In the genomic region with DNA sequence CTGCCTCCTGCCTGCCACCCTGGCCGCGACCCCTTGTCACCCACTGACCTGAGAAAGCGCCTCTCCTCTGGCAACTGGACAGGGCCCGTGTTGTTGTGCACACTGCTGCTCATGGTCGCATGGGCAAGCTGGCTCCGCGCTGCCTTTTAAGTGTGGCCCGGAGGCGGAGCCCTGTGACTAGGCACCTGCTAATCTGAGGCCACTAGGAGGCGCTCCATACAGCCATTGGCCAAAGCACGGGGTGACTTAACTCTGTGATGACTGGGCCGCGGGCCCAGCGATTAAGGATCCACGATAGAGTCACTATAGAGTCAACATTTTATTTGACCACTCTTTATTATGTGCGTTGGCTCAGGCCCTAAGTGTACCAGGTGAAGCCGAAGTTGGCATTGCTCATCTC, we compare ENCODE assay signal across 10 mouse cellular contexts. TPM values are rescaled to one million over a fixed set of nuclear protein-coding genes. Genes with fewer than 3 reads are reported as not detected.
DNase-seq lines count a peak whose midpoint lies in the region; ATAC-seq and TF ChIP-seq lines count a peak whose summit lies in the region.
"Had no signal": no experiment of that assay in that cellular context is flagged by ENCODE, and none has a peak within 500 bp of the region (broad histone marks: within the 10 kb centered on the region; RNA-seq: fewer than 3 reads in every experiment).

No protein-coding gene starts in this region.

- intact Hi-C loops in gastrocnemius, adult 2 months (cut with DNase I) = no loop called here
- intact Hi-C loops in gastrocnemius, postnatal 36 days (cut with DNase I) = no loop called here

- H3K36me3 ChIP-seq in thymus, adult 2 months (ENCODE audit: control insufficient read depth, insufficient read depth, low read length) = 0 out of 2 replicates have a peak, but pooled peaks cover 3% of the 10 kb centered on the region
- peaks cover 36% of the 10 kb centered on the region; the same call in 1 of the 2 replicates for H3K36me3 ChIP-seq in intestine, postnatal 0 days (ENCODE audit: control insufficient read depth, insufficient read depth)
- H3K36me3 ChIP-seq in liver, postnatal 0 days (replicated peaks; ENCODE audit: insufficient read depth, low read length) = peaks cover 16% of the 10 kb centered on the region

- H3K9me3 ChIP-seq in intestine, postnatal 0 days (ENCODE audit: control insufficient read depth) = no peaks in the 10 kb centered on the region
- no peaks in the 10 kb centered on the region for H3K9me3 ChIP-seq in liver, postnatal 0 days (ENCODE audit: low read length)
- H3K9me3 ChIP-seq: stomach, embryonic 15.5 days had no signal

- peak; percentile 70 for DNase-seq in gastrocnemius, adult 2 months
- DNase-seq in gastrocnemius, postnatal 36 days = no peak
- DNase-seq in thymus, adult 2 months = no peak
- DNase-seq in thymus, adult 18-20 months = no peak
- peak; percentile 71 for DNase-seq in liver, postnatal 0 days
- DNase-seq in right cerebral cortex, postnatal 14 days = peak; percentile 74

- no peak for TF ChIP-seq POLR2A in thymus, adult 2 months (IDR thresholded peaks at IDR 0.05; ENCODE audit: control insufficient read depth, extremely low read depth, insufficient read depth, low read length, poor library complexity)
- no peak for TF ChIP-seq POLR2A in cortical plate, adult 2 months (IDR thresholded peaks at IDR 0.05; ENCODE audit: extremely low read depth, insufficient read depth, low read length)

- 90% methylated on average over 17 of the region's 17 CpGs for WGBS in thymus, adult 2 months
- 50% methylated on average over 17 of the region's 17 CpGs for WGBS in intestine, postnatal 0 days
- 63% methylated on average over 17 of the region's 17 CpGs for WGBS in liver, postnatal 0 days (ENCODE audit: insufficient replicate concordance)

- ATAC-seq in intestine, postnatal 0 days = peak; percentile 29; the same call in 1 of the 2 replicates
- peak; percentile 35 for ATAC-seq in liver, postnatal 0 days

- H3K4me1 ChIP-seq in thymus, adult 2 months (replicated peaks; ENCODE audit: control insufficient read depth, insufficient read depth, low read length) = no peaks in the 10 kb centered on the region
- H3K4me1 ChIP-seq in cortical plate, adult 2 months (ENCODE audit: control insufficient read depth, insufficient read depth, low read length) = peaks cover 4% of the 10 kb centered on the region
- peaks cover 2% of the 10 kb centered on the region; the same call in 1 of the 2 replicates for H3K4me1 ChIP-seq in intestine, postnatal 0 days (replicated peaks; ENCODE audit: control insufficient read depth, insufficient read depth, low read length)
- H3K4me1 ChIP-seq in liver, postnatal 0 days (ENCODE audit: insufficient read depth) = peaks cover 19% of the 10 kb centered on the region

- peak; percentile 65 for TF ChIP-seq CTCF in gastrocnemius, adult 2 months (IDR thresholded peaks at IDR 0.05)
- TF ChIP-seq CTCF in thymus, adult 2 months (IDR thresholded peaks at IDR 0.05; ENCODE audit: borderline replicate concordance, control insufficient read depth, extremely low read depth, insufficient read depth, low read length, poor library complexity) = peak; percentile 52; the same call in 1 of the 2 replicates
- TF ChIP-seq CTCF in cortical plate, adult 2 months (IDR thresholded peaks at IDR 0.05; ENCODE audit: extremely low read depth, insufficient read depth, low read length) = peak; percentile 37
- peak; percentile 77 for TF ChIP-seq CTCF in intestine, postnatal 0 days (IDR thresholded peaks at IDR 0.05; ENCODE audit: low read depth)
- TF ChIP-seq CTCF in liver, postnatal 0 days (IDR thresholded peaks at IDR 0.05; ENCODE audit: low read depth) = peak; percentile 67

- H3K27me3 ChIP-seq in thymus, adult 2 months (ENCODE audit: control insufficient read depth, insufficient read depth, low read length) = no peaks in the 10 kb centered on the region; the same call in 1 of the 2 replicates
- H3K27me3 ChIP-seq in intestine, postnatal 0 days (replicated peaks; ENCODE audit: control insufficient read depth, insufficient read depth, low read length) = peaks cover 18% of the 10 kb centered on the region
- peaks cover 19% of the 10 kb centered on the region for H3K27me3 ChIP-seq in liver, postnatal 0 days (ENCODE audit: insufficient read depth, low read length)

- no peak overlapping the region for H3K4me3 ChIP-seq in gastrocnemius, adult 2 months
- no peak overlapping the region for H3K4me3 ChIP-seq in thymus, adult 2 months (ENCODE audit: control insufficient read depth, insufficient read depth, low read length)
- H3K4me3 ChIP-seq in cortical plate, adult 2 months (ENCODE audit: insufficient read depth, low read length) = no peak overlapping the region
- H3K4me3 ChIP-seq in intestine, postnatal 0 days (ENCODE audit: low read depth, low read length) = no peak overlapping the region
- no peak overlapping the region for H3K4me3 ChIP-seq in liver, postnatal 0 days (ENCODE audit: low read depth, low read length)
- H3K4me3 ChIP-seq: stomach, embryonic 15.5 days had no signal

- H3K4me2 ChIP-seq in intestine, postnatal 0 days (replicated peaks; ENCODE audit: low read depth) = no peak overlapping the region
- H3K4me2 ChIP-seq in liver, postnatal 0 days (ENCODE audit: low read depth, low read length) = no peak overlapping the region
- H3K4me2 ChIP-seq: stomach, embryonic 15.5 days had no signal

- no peak overlapping the region for H3K27ac ChIP-seq in gastrocnemius, adult 2 months
- H3K27ac ChIP-seq in thymus, adult 2 months (ENCODE audit: control insufficient read depth, insufficient read depth, low read length) = no peak overlapping the region
- no peak overlapping the region for H3K27ac ChIP-seq in cortical plate, adult 2 months (ENCODE audit: insufficient read depth, low read length)
- no peak overlapping the region for H3K27ac ChIP-seq in intestine, postnatal 0 days (ENCODE audit: low read depth, low read length)
- H3K27ac ChIP-seq in liver, postnatal 0 days (ENCODE audit: low read depth) = no peak overlapping the region
- H3K27ac ChIP-seq: macrophage; stomach, embryonic 15.5 days had no signal

- no peak for TF ChIP-seq EP300 in liver, postnatal 0 days (IDR thresholded peaks at IDR 0.05; ENCODE audit: low read depth)

- H3K9ac ChIP-seq in intestine, postnatal 0 days (ENCODE audit: low read depth, low read length) = no peak overlapping the region
- no peak overlapping the region for H3K9ac ChIP-seq in liver, postnatal 0 days (replicated peaks)
- H3K9ac ChIP-seq: stomach, embryonic 15.5 days had no signal

RNA-seq across cellular contexts. Expression of gene Cilp2, which starts 6.4 kb away (rescaled TPM):
- total RNA-seq in gastrocnemius, adult 2 months (2021) = 10 to 100 TPM in 1 of 2 experiments, 1 to 10 TPM in 1; 3.5 to 18.9 TPM
- 10 to 100 TPM in 1 of 2 experiments, 1 to 10 TPM in 1; 9.3 to 11.0 TPM for total RNA-seq in gastrocnemius, postnatal 36 days (2021)
- polyA plus RNA-seq in thymus, adult 2 months (2012; rRNA removed) = 0.75 and 2.2 TPM in 2 replicates
- polyA plus RNA-seq in cortical plate, adult 2 months (2012; rRNA removed) = 0.89 and 1.4 TPM in 2 replicates
- polyA plus RNA-seq in intestine, postnatal 0 days (2015; fragmentation: Nextera tagmentation; extraction: Ambion mirVana) = 0.22 and 0.25 TPM in 2 replicates
- 0.02 TPM in 1 of 2 replicates, not detected in the other for polyA plus RNA-seq in liver, postnatal 0 days (2015; fragmentation: Nextera tagmentation; extraction: Ambion mirVana)
- polyA plus RNA-seq: macrophage had no signal

RNA-seq across cellular contexts. Expression of gene Tssk6, which starts 8.1 kb away (rescaled TPM):
- not detected for total RNA-seq in gastrocnemius, adult 2 months (2021)
- not detected for total RNA-seq in gastrocnemius, postnatal 36 days (2021)
- polyA plus RNA-seq in thymus, adult 2 months (2012; rRNA removed) = 1.3 and 1.8 TPM in 2 replicates
- 0.29 and 0.40 TPM in 2 replicates for polyA plus RNA-seq in cortical plate, adult 2 months (2012; rRNA removed)
- 1.2 and 2.3 TPM in 2 replicates for polyA plus RNA-seq in intestine, postnatal 0 days (2015; fragmentation: Nextera tagmentation; extraction: Ambion mirVana)
- 1.3 and 1.7 TPM in 2 replicates for polyA plus RNA-seq in liver, postnatal 0 days (2015; fragmentation: Nextera tagmentation; extraction: Ambion mirVana)

RNA-seq across cellular contexts. Expression of gene Ndufa13, which starts 8.5 kb away (rescaled TPM):
- total RNA-seq in gastrocnemius, adult 2 months (2021) = 100 to 1,000 TPM; 312 to 399 TPM
- 100 to 1,000 TPM; 332 to 340 TPM for total RNA-seq in gastrocnemius, postnatal 36 days (2021)
- polyA plus RNA-seq in thymus, adult 2 months (2012; rRNA removed) = 120 and 150 TPM in 2 replicates
- 182 and 184 TPM in 2 replicates for polyA plus RNA-seq in cortical plate, adult 2 months (2012; rRNA removed)
- polyA plus RNA-seq in intestine, postnatal 0 days (2015; fragmentation: Nextera tagmentation; extraction: Ambion mirVana) = 310 and 317 TPM in 2 replicates
- polyA plus RNA-seq in liver, postnatal 0 days (2015; fragmentation: Nextera tagmentation; extraction: Ambion mirVana) = 152 TPM in 2 replicates

RNA-seq across cellular contexts. Expression of gene Yjefn3, which starts 8.6 kb away (rescaled TPM):
- 10 to 100 TPM in 1 of 2 experiments, 1 to 10 TPM in 1; 9.5 to 14.5 TPM for total RNA-seq in gastrocnemius, adult 2 months (2021)
- 1 to 10 TPM; 5.7 to 9.0 TPM for total RNA-seq in gastrocnemius, postnatal 36 days (2021)
- polyA plus RNA-seq in thymus, adult 2 months (2012; rRNA removed) = 8.0 and 11.7 TPM in 2 replicates
- polyA plus RNA-seq in cortical plate, adult 2 months (2012; rRNA removed) = 34.2 and 35.7 TPM in 2 replicates
- polyA plus RNA-seq in intestine, postnatal 0 days (2015; fragmentation: Nextera tagmentation; extraction: Ambion mirVana) = 2.1 and 2.2 TPM in 2 replicates
- 0.72 and 0.89 TPM in 2 replicates for polyA plus RNA-seq in liver, postnatal 0 days (2015; fragmentation: Nextera tagmentation; extraction: Ambion mirVana)
- polyA plus RNA-seq: macrophage had no signal

Comparison
In these comparisons a context has a peak if more than half of its experiments do, and no peak if none do; other contexts are left out.
1. DNase-seq: peak in gastrocnemius, adult 2 months (single experiment), liver, postnatal 0 days (single experiment) and right cerebral cortex, postnatal 14 days (single experiment); none in gastrocnemius, postnatal 36 days (0 of 2), thymus, adult 2 months (single experiment) and thymus, adult 18-20 months (0 of 2).
2. Peak in every context shown above with its lines, with median percentiles within 50 percentile points of each other: CTCF ChIP-seq.